ENCODE assay signal across 8 mouse cellular contexts in the genomic region with DNA sequence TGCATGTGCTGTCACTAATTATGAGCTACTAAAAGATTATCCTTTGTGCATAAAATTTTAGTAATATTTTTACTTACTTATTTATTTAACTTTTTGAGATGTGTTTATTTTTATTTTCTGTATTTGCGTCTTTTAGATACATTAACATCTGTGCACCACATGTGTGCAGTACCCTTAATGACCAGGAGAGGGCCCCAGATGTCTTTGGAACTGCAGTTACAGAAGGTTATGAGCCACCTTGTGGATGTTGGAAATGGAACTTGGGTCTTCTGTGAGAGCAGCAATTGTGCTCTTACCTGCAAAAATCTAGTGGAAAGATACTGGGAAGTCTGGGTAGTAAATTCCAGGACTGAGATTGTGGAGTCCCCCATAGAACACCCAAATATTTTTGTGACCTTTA.
DNase-seq lines count a peak whose midpoint lies in the region; ATAC-seq and TF ChIP-seq lines count a peak whose summit lies in the region.
"Had no signal": no experiment of that assay in that cellular context is flagged by ENCODE, and none has a peak within 500 bp of the region (broad histone marks: within the 10 kb centered on the region; RNA-seq: fewer than 3 reads in every experiment).

No protein-coding gene starts in this region.

- peak; percentile 59 for DNase-seq in kidney, adult 9 months
- peak; percentile 38 for DNase-seq in WW6 (ENCODE audit: low read depth, low spot score)
- peak; percentile 28 to 58 for DNase-seq in gastrocnemius, postnatal 4 days (ENCODE audit: low spot score in 2 of 2)
- peak; percentile 54 for DNase-seq in mesoderm, embryonic 11.5 days (ENCODE audit: low read depth, low spot score)
- DNase-seq in thymus, postnatal 4 days, result peak; percentile 87

- H3K36me3 ChIP-seq in kidney, embryonic 14.5 days (ENCODE audit: control insufficient read depth, insufficient read depth, low read length), result no peaks in the 10 kb centered on the region
- no peaks in the 10 kb centered on the region for H3K36me3 ChIP-seq in ES-Bruce4 (ENCODE audit: control insufficient read depth, insufficient read depth, low read length, poor library complexity, severe bottlenecking)

- H3K27ac ChIP-seq in kidney, embryonic 14.5 days (ENCODE audit: low read depth, low read length), result no peak overlapping the region
- no peak overlapping the region for H3K27ac ChIP-seq in ES-Bruce4 (ENCODE audit: insufficient read depth, low read length)
- H3K27ac ChIP-seq: macrophage had no signal

- no peak overlapping the region for H3K4me3 ChIP-seq in kidney, embryonic 14.5 days (ENCODE audit: low read length)
- no peak overlapping the region for H3K4me3 ChIP-seq in ES-Bruce4 (ENCODE audit: low read depth, low read length)

- no peak for TF ChIP-seq EP300 in ES-Bruce4 (IDR thresholded peaks at IDR 0.05; ENCODE audit: insufficient read depth, low read depth, low read length)

- no peaks in the 10 kb centered on the region for H3K9me3 ChIP-seq in kidney, embryonic 14.5 days (ENCODE audit: control insufficient read depth, low read length)
- no peaks in the 10 kb centered on the region for H3K9me3 ChIP-seq in ES-Bruce4 (replicated peaks; ENCODE audit: control insufficient read depth, insufficient read depth, low read length, poor library complexity, severe bottlenecking)

- TF ChIP-seq CTCF in ES-Bruce4 (IDR thresholded peaks at IDR 0.05; ENCODE audit: low read depth, low read length), result peak; percentile 22

- H3K27me3 ChIP-seq in kidney, embryonic 14.5 days (ENCODE audit: control insufficient read depth, insufficient read depth, low read length), result no peaks in the 10 kb centered on the region
- no peaks in the 10 kb centered on the region for H3K27me3 ChIP-seq in ES-Bruce4 (ENCODE audit: control insufficient read depth, insufficient read depth, low read length, poor library complexity, severe bottlenecking)

- WGBS in kidney, embryonic 14.5 days, result 83% methylated on average over 1 of the region's 1 CpGs

- no peak for TF ChIP-seq POLR2A in ES-Bruce4 (IDR thresholded peaks at IDR 0.05; ENCODE audit: insufficient read depth, low read length)

- H3K4me2 ChIP-seq in kidney, embryonic 14.5 days (replicated peaks; ENCODE audit: low read depth, low read length), result no peak overlapping the region

- ATAC-seq in kidney, embryonic 14.5 days (ENCODE audit: low FRiP score, low TSS enrichment), result no peak

- H3K4me1 ChIP-seq in kidney, embryonic 14.5 days (ENCODE audit: control insufficient read depth, insufficient read depth, low read length), result no peaks in the 10 kb centered on the region
- H3K4me1 ChIP-seq in ES-Bruce4 (ENCODE audit: control insufficient read depth, insufficient read depth, low read length), result no peaks in the 10 kb centered on the region

- no peak overlapping the region for H3K9ac ChIP-seq in kidney, embryonic 14.5 days (ENCODE audit: low read depth, low read length)
- no peak overlapping the region for H3K9ac ChIP-seq in ES-Bruce4 (ENCODE audit: low read depth, poor library complexity, severe bottlenecking)
